Mouse (Mus musculus) forebrain, embryonic 14.5 days (tissue): Measurements from ENCODE around the gene Samd4b. TPM values are rescaled to one million over a fixed set of nuclear protein-coding genes. Genes with fewer than 3 reads are reported as not detected.

Experiments
- ATAC-seq: fragments of 200-750 bp; cut with Nextera tagmentation; 2 replicates; pipeline ENCODE4 v1.8.0; 2017; ENCODE audit warnings: mild to moderate bottlenecking, moderate library complexity
- DNase-seq: peaks from one replicate; pipeline ENCODE4 v3.0.0-alpha.2; 2015; ENCODE audit warnings: low spot score
- H3K27ac ChIP-seq: fragments of 300-500 bp; sonication (generic); 2 replicates; pipeline ENCODE4 v1.5.1; 2014; ENCODE audit warnings: low read depth, mild to moderate bottlenecking, control low read depth, low read length, moderate library complexity
- H3K27me3 ChIP-seq: fragments of 300-500 bp; sonication (generic); replicated peaks from 2 replicates; pipeline ENCODE4 v1.6.1; 2014; ENCODE audit warnings: low read length, control low read depth, mixed read lengths; ENCODE audit not compliant: control insufficient read depth, insufficient read depth
- H3K36me3 ChIP-seq: fragments of 300-500 bp; sonication (generic); 2 replicates; pipeline ENCODE4 v1.6.1; 2014; ENCODE audit warnings: low read length, control low read depth; ENCODE audit not compliant: control insufficient read depth, insufficient read depth
- H3K4me1 ChIP-seq: fragments of 300-500 bp; sonication (generic); 2 replicates; pipeline ENCODE4 v1.6.1; 2014; ENCODE audit warnings: antibody characterized with exemption, low read length, control low read depth; ENCODE audit not compliant: control insufficient read depth, insufficient read depth
- H3K4me2 ChIP-seq: fragments of 300-500 bp; sonication (generic); 2 replicates; pipeline ENCODE4 v1.6.1; 2014; ENCODE audit warnings: mild to moderate bottlenecking, control low read depth, low read length
- H3K4me3 ChIP-seq: fragments of 300-500 bp; sonication (generic); 2 replicates; pipeline ENCODE4 v1.5.1; 2014; ENCODE audit warnings: low read depth, low read length, control low read depth
- H3K9ac ChIP-seq: fragments of 300-500 bp; sonication (generic); 2 replicates; pipeline ENCODE4 v1.6.1; 2014; ENCODE audit warnings: mild to moderate bottlenecking, low read length, control low read depth, moderate library complexity
- H3K9me3 ChIP-seq: fragments of 300-500 bp; sonication (generic); replicated peaks from 2 replicates; pipeline ENCODE4 v1.6.1; 2016; ENCODE audit warnings: low read length, control low read depth, mixed read lengths; ENCODE audit not compliant: control insufficient read depth
- WGBS: fragments of 180-500 bp; shearing (Covaris S2); extraction: QIAGEN DNeasy Blood & Tissue Kit; methylation state at CpG from one replicate; pipeline ENCODE4 v1.1.7; 2014; 5-methylcytosine and 5-hydroxymethylcytosine counted together
- polyA plus RNA-seq: library from polyadenylated mRNA; unstranded; fragments of >200 nt; fragmentation: Nextera tagmentation; extraction: Ambion mirVana; gene quantifications from 2 replicates; pipeline ENCODE4 v1.2.1, GENCODE M21; 2014

Gene Samd4b
- polyA plus RNA-seq, 1 experiment from 2014 or later = 20.1 TPM

- Histone ChIP-seq H3K27ac (no peak overlapping the region), H3K9ac (no peak overlapping the region), H3K4me2 (no peak overlapping the region), H3K4me1 (no peaks in the 10 kb centered on the region), H3K36me3 (no peaks in the 10 kb centered on the region), H3K27me3 (no peaks in the 10 kb centered on the region), H3K9me3 (no peaks in the 10 kb centered on the region), H3K4me3 (no peak overlapping the region)
- ATAC-seq (no peak), DNase-seq (no peak)
- 90% methylated on average over 11 of the region's 14 CpGs for WGBS
These were observed 156.0 kb downstream of the Samd4b start for GRCm38 (mm10) chr7:28441776-28442485.

- ATAC-seq = no peak
- 60% methylated on average over 2 of the region's 2 CpGs for WGBS
These were observed 157.2 kb downstream of the Samd4b start for GRCm38 (mm10) chr7:28440739-28441138.

GRCm38 (mm10) chr7:28438771-28439170, 159.2 kb downstream of the Samd4b start:
- no peaks in the 10 kb centered on the region for H3K27me3 ChIP-seq
- DNase-seq = no peak
- no peak overlapping the region for H3K27ac ChIP-seq
- peaks cover 11% of the 10 kb centered on the region for H3K4me1 ChIP-seq
- WGBS = 91% methylated on average over 2 of the region's 2 CpGs
- H3K4me2 ChIP-seq = no peak overlapping the region
- no peak overlapping the region for H3K4me3 ChIP-seq
- ATAC-seq = no peak
- no peaks in the 10 kb centered on the region for H3K36me3 ChIP-seq
- no peaks in the 10 kb centered on the region for H3K9me3 ChIP-seq
- H3K9ac ChIP-seq = no peak overlapping the region

More at GRCm38 (mm10) chr7:28440739-28441138, 157.2 kb downstream of the Samd4b start:
- Histone ChIP-seq H3K27me3 (no peaks in the 10 kb centered on the region), H3K4me1 (no peaks in the 10 kb centered on the region), H3K9me3 (no peaks in the 10 kb centered on the region), H3K9ac (no peak overlapping the region), H3K36me3 (no peaks in the 10 kb centered on the region), H3K4me3 (no peak overlapping the region), H3K27ac (no peak overlapping the region), H3K4me2 (no peak overlapping the region)
- DNase-seq = no peak

- Histone ChIP-seq H3K4me2 (no peak overlapping the region), H3K4me3 (no peak overlapping the region), H3K27me3 (no peaks in the 10 kb centered on the region), H3K4me1 (peaks cover 11% of the 10 kb centered on the region), H3K9ac (no peak overlapping the region), H3K36me3 (peaks cover 7% of the 10 kb centered on the region; the same call in 1 of the 2 replicates), H3K27ac (no peak overlapping the region), H3K9me3 (no peaks in the 10 kb centered on the region)
- no peak for DNase-seq
- ATAC-seq = no peak
These were observed 160.0 kb downstream of the Samd4b start for GRCm38 (mm10) chr7:28437964-28438363.

- Histone ChIP-seq H3K27ac (0 out of 2 replicates have a peak within 1 kb of the TSS, but pooled peaks have one; percentile 15), H3K4me1 (peaks cover 11% of the 10 kb centered on the region), H3K27me3 (no peaks in the 10 kb centered on the region), H3K4me2 (peak within 1 kb of the TSS; percentile 53), H3K9me3 (no peaks in the 10 kb centered on the region), H3K9ac (peak within 1 kb of the TSS; percentile 40), H3K4me3 (peak within 1 kb of the TSS; percentile 82), H3K36me3 (peaks cover 14% of the 10 kb centered on the region; the same call in 1 of the 2 replicates)
- DNase-seq (peak; percentile 90), ATAC-seq (peak; percentile 52)
- WGBS = 2% methylated on average over 16 of the region's 16 CpGs
These were observed 160.9 kb downstream of the Samd4b start, which contains the start of gene Gmfg for GRCm38 (mm10) chr7:28436932-28437570. Gmfg (plus strand) TSS chr7:28437447.

- Histone ChIP-seq H3K4me2 (peak overlapping the region; percentile 53), H3K36me3 (peaks cover 21% of the 10 kb centered on the region; the same call in 1 of the 2 replicates), H3K9me3 (no peaks in the 10 kb centered on the region), H3K4me1 (peaks cover 11% of the 10 kb centered on the region), H3K27ac (0 out of 2 replicates have a peak overlapping the region, but pooled peaks have one; percentile 44), H3K27me3 (no peaks in the 10 kb centered on the region), H3K4me3 (peak overlapping the region; percentile 82), H3K9ac (peak overlapping the region; percentile 96)
- under 1% methylated on average over 51 of the region's 64 CpGs for WGBS
- ATAC-seq (peak; percentile 98), DNase-seq (peak; percentile 100)
These were observed 161.6 kb downstream of the Samd4b start for GRCm38 (mm10) chr7:28436271-28436904.

- Histone ChIP-seq H3K4me3 (peak overlapping the region; percentile 82), H3K9me3 (no peaks in the 10 kb centered on the region), H3K36me3 (peaks cover 23% of the 10 kb centered on the region; the same call in 1 of the 2 replicates), H3K4me1 (peaks cover 11% of the 10 kb centered on the region), H3K27me3 (no peaks in the 10 kb centered on the region), H3K9ac (peak overlapping the region; percentile 96), H3K27ac (peak overlapping the region; percentile 44; the same call in 1 of the 2 replicates), H3K4me2 (peak overlapping the region; percentile 89)
- peak; percentile 24 for DNase-seq
- WGBS = under 1% methylated on average over 23 of the region's 70 CpGs
- ATAC-seq = peak; percentile 35
These were observed 162.2 kb downstream of the Samd4b start for GRCm38 (mm10) chr7:28435660-28436259.

GRCm38 (mm10) chr7:28432252-28432651, 165.7 kb downstream of the Samd4b start:
- Histone ChIP-seq H3K4me1 (peaks cover 11% of the 10 kb centered on the region), H3K36me3 (peaks cover 24% of the 10 kb centered on the region), H3K9ac (no peak overlapping the region), H3K27ac (no peak overlapping the region), H3K4me3 (no peak overlapping the region), H3K4me2 (no peak overlapping the region), H3K27me3 (no peaks in the 10 kb centered on the region), H3K9me3 (no peaks in the 10 kb centered on the region)
- DNase-seq = no peak
- 96% methylated on average over 2 of the region's 2 CpGs for WGBS
- no peak for ATAC-seq
